Mouse (Mus musculus) G1E (cell line): ENCODE measurements around the gene Cnn3.

Experiments used
- CTCF ChIP-seq: IDR thresholded peaks from 2 replicates; pipeline ENCODE4 v1.5.1; 2012; ENCODE audit warnings: low read depth, low read length, inconsistent platforms, mixed read lengths
- TAL1 ChIP-seq: conservative IDR thresholded peaks from 2 replicates; pipeline ENCODE4 v1.6.1; 2012; ENCODE audit warnings: low read depth, low read length, inconsistent platforms, mixed read lengths

DNA sequence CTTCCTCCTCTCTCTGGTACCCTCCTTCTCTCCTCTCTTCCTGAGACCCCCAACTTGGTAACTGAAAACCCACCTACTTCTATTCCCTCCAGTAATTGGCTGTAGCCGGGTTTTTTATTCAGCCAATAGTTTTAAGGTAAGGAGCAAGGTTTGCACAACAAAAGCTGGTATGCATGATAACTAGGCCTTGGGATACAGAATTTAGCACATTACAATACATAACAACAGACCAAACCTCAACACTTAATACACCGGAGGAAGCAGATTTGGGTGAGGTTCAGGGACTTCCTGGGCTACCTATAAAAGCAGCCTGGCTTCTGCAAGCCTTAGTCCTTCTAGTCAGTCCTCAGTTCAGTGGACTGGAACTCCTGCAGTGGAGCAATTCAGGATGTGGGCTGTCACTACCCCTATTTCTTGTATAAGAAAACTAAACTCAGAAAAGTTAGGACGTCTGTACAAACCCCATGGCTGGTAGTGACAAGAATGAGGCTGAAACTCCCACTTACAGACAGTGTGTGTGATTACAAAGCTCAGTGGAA, 38.8 kb upstream of the Cnn3 start:
- no peak for TF ChIP-seq CTCF
- no peak for TF ChIP-seq TAL1
